Mouse (Mus musculus) brain, embryonic 14.5 days (tissue): ENCODE data around the gene Gpn2.

ENCODE experiments used
- CTCF ChIP-seq: fragments of 200-500 bp; IDR thresholded peaks from 2 replicates; pipeline ENCODE4 v1.5.1; 2012; ENCODE audit warnings: inconsistent platforms, mild to moderate bottlenecking, moderate library complexity, borderline replicate concordance; ENCODE audit not compliant: insufficient read depth, insufficient read length; ENCODE audit errors: extremely low read depth
- POLR2A ChIP-seq: fragments of 200-500 bp; IDR thresholded peaks from 2 replicates; pipeline ENCODE4 v1.6.1; 2012; ENCODE audit warnings: mild to moderate bottlenecking, inconsistent platforms, borderline replicate concordance; ENCODE audit not compliant: poor library complexity, insufficient read depth, insufficient read length, severe bottlenecking; ENCODE audit errors: extremely low read depth

DNA sequence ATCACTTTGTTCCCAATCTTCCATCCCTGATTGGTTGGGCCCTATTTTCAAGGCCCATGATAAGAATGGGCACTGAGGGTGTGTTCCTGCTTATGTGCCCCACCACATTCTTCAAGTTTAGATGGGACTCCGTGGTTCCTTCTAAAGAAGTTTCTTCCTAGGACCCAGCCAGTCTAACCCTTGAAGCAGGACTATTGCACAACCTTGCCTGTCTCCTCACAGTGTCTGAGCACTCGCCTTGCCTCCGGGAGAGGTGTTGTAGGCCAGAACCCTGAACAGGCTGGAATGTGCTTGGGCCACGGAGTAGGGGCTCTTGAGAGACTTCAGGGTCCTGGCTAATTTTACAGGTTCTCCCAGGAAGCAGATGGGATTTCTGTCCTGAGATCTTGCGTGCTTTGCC is 18.9 kb downstream of the Gpn2 start:
- TF ChIP-seq POLR2A (no peak), CTCF (no peak)
